Mouse (Mus musculus): ENCODE measurements around the gene BC049715. TPM values are rescaled to one million over a fixed set of nuclear protein-coding genes. Genes with fewer than 3 reads are reported as not detected.
A peak's percentile ranks its signal among the peaks of the same experiment; 100 is the strongest.

Gene BC049715
- polyA plus RNA-seq, 1 experiment from 2014 or later = 2.2 TPM

- no peak for ATAC-seq (ENCODE audit: insufficient number of reproducible peaks, insufficient read depth, low FRiP score, low TSS enrichment)
- WGBS = 34% methylated on average over 4 of the region's 4 CpGs
- Histone ChIP-seq H3K4me1 (peaks cover 7% of the 10 kb centered on the region; the same call in 1 of the 2 replicates), H3K27me3 (no peaks in the 10 kb centered on the region), H3K36me3 (peaks cover 15% of the 10 kb centered on the region), H3K9ac (peak overlapping the region; percentile 38), H3K9me3 (no peaks in the 10 kb centered on the region), H3K4me2 (replicated peaks) (peak overlapping the region; percentile 51), H3K4me3 (peak overlapping the region; percentile 87), H3K27ac (peak overlapping the region; percentile 79)
These were observed 1.3 kb downstream of the BC049715 start for GRCm38 (mm10) chr6:136828681-136829080.

GRCm38 (mm10) chr6:136831712-136832111 is 4.3 kb downstream of the BC049715 start:
- Histone ChIP-seq H3K27me3 (no peaks in the 10 kb centered on the region), H3K4me3 (no peak overlapping the region), H3K4me2 (replicated peaks) (no peak overlapping the region), H3K9me3 (no peaks in the 10 kb centered on the region), H3K36me3 (no peaks in the 10 kb centered on the region), H3K27ac (no peak overlapping the region), H3K4me1 (0 out of 2 replicates have a peak, but pooled peaks cover 4% of the 10 kb centered on the region), H3K9ac (no peak overlapping the region)
- 67% methylated on average over 5 of the region's 5 CpGs for WGBS
- no peak for ATAC-seq (ENCODE audit: insufficient number of reproducible peaks, insufficient read depth, low FRiP score, low TSS enrichment)

GRCm38 (mm10) chr6:136835352-136835751 is 7.9 kb downstream of the BC049715 start, which contains the start of gene Smco3:
Gene Smco3, minus strand, starts transcription at chr6:136835452.
- ATAC-seq (ENCODE audit: insufficient number of reproducible peaks, insufficient read depth, low FRiP score, low TSS enrichment) = no peak
- no peak within 1 kb of the TSS for H3K4me2 ChIP-seq (replicated peaks)
- H3K4me3 ChIP-seq = no peak within 1 kb of the TSS
- H3K36me3 ChIP-seq = no peaks in the 10 kb centered on the region
- no peaks in the 10 kb centered on the region for H3K27me3 ChIP-seq
- WGBS = 43% methylated on average over 4 of the region's 4 CpGs
- H3K27ac ChIP-seq = no peak within 1 kb of the TSS
- H3K4me1 ChIP-seq = no peaks in the 10 kb centered on the region
- H3K9me3 ChIP-seq = no peaks in the 10 kb centered on the region
- no peak within 1 kb of the TSS for H3K9ac ChIP-seq

GRCm38 (mm10) chr6:136837323-136837722 is 9.9 kb downstream of the BC049715 start:
- Histone ChIP-seq H3K4me2 (replicated peaks) (no peak overlapping the region), H3K36me3 (no peaks in the 10 kb centered on the region), H3K27ac (no peak overlapping the region), H3K9ac (no peak overlapping the region), H3K9me3 (no peaks in the 10 kb centered on the region), H3K4me3 (no peak overlapping the region), H3K4me1 (no peaks in the 10 kb centered on the region), H3K27me3 (no peaks in the 10 kb centered on the region)
- no peak for ATAC-seq (ENCODE audit: insufficient number of reproducible peaks, insufficient read depth, low FRiP score, low TSS enrichment)
- 77% methylated on average over 3 of the region's 3 CpGs for WGBS

- ATAC-seq (ENCODE audit: insufficient number of reproducible peaks, insufficient read depth, low FRiP score, low TSS enrichment) = no peak
- Histone ChIP-seq H3K4me1 (no peaks in the 10 kb centered on the region), H3K27ac (no peak overlapping the region), H3K9ac (no peak overlapping the region), H3K4me2 (replicated peaks) (no peak overlapping the region), H3K36me3 (no peaks in the 10 kb centered on the region), H3K27me3 (no peaks in the 10 kb centered on the region), H3K9me3 (no peaks in the 10 kb centered on the region), H3K4me3 (no peak overlapping the region)
- 37% methylated on average over 2 of the region's 2 CpGs for WGBS
These were observed 17.5 kb downstream of the BC049715 start for GRCm38 (mm10) chr6:136844903-136845302.

- H3K36me3 ChIP-seq = no peaks in the 10 kb centered on the region
- no peak for ATAC-seq (ENCODE audit: insufficient number of reproducible peaks, insufficient read depth, low FRiP score, low TSS enrichment)
- no peaks in the 10 kb centered on the region for H3K4me1 ChIP-seq
- H3K27ac ChIP-seq = no peak overlapping the region
- H3K9me3 ChIP-seq = no peaks in the 10 kb centered on the region
- H3K4me2 ChIP-seq (replicated peaks) = no peak overlapping the region
- no peak overlapping the region for H3K4me3 ChIP-seq
- WGBS = 60% methylated on average over 5 of the region's 5 CpGs
- H3K27me3 ChIP-seq = no peaks in the 10 kb centered on the region
- no peak overlapping the region for H3K9ac ChIP-seq
These were observed 18.5 kb downstream of the BC049715 start for GRCm38 (mm10) chr6:136845706-136846480.

- Histone ChIP-seq H3K27ac (no peak overlapping the region), H3K4me2 (replicated peaks) (no peak overlapping the region), H3K4me1 (no peaks in the 10 kb centered on the region), H3K9ac (no peak overlapping the region), H3K36me3 (no peaks in the 10 kb centered on the region), H3K9me3 (no peaks in the 10 kb centered on the region), H3K27me3 (no peaks in the 10 kb centered on the region), H3K4me3 (no peak overlapping the region)
- 97% methylated on average over 3 of the region's 3 CpGs for WGBS
- ATAC-seq (ENCODE audit: insufficient number of reproducible peaks, insufficient read depth, low FRiP score, low TSS enrichment) = no peak
These were observed 19.8 kb downstream of the BC049715 start for GRCm38 (mm10) chr6:136847267-136847666.

GRCm38 (mm10) chr6:136847790-136848189 is 20.4 kb downstream of the BC049715 start:
- no peak overlapping the region for H3K4me2 ChIP-seq (replicated peaks)
- WGBS = 39% methylated on average over 2 of the region's 2 CpGs
- no peak for ATAC-seq (ENCODE audit: insufficient number of reproducible peaks, insufficient read depth, low FRiP score, low TSS enrichment)
- no peak overlapping the region for H3K4me3 ChIP-seq
- no peak overlapping the region for H3K27ac ChIP-seq
- peaks cover 4% of the 10 kb centered on the region for H3K4me1 ChIP-seq
- H3K9me3 ChIP-seq = no peaks in the 10 kb centered on the region
- H3K36me3 ChIP-seq = no peaks in the 10 kb centered on the region
- H3K9ac ChIP-seq = no peak overlapping the region
- no peaks in the 10 kb centered on the region for H3K27me3 ChIP-seq

- H3K36me3 ChIP-seq = no peaks in the 10 kb centered on the region
- no peak for ATAC-seq (ENCODE audit: insufficient number of reproducible peaks, insufficient read depth, low FRiP score, low TSS enrichment)
- H3K27me3 ChIP-seq = no peaks in the 10 kb centered on the region
- 89% methylated on average over 8 of the region's 8 CpGs for WGBS
- H3K9ac ChIP-seq = no peak overlapping the region
- H3K27ac ChIP-seq = no peak overlapping the region
- H3K4me1 ChIP-seq = peaks cover 8% of the 10 kb centered on the region
- H3K9me3 ChIP-seq = no peaks in the 10 kb centered on the region
- no peak overlapping the region for H3K4me3 ChIP-seq
- H3K4me2 ChIP-seq (replicated peaks) = no peak overlapping the region
These were observed 21.0 kb downstream of the BC049715 start for GRCm38 (mm10) chr6:136848399-136848798.

- 83% methylated on average over 5 of the region's 5 CpGs for WGBS
- H3K4me2 ChIP-seq (replicated peaks) = no peak overlapping the region
These were observed 21.5 kb downstream of the BC049715 start for GRCm38 (mm10) chr6:136848971-136849370.

GRCm38 (mm10) chr6:136850267-136850666 is 22.8 kb downstream of the BC049715 start:
- Histone ChIP-seq H3K36me3 (no peaks in the 10 kb centered on the region), H3K4me1 (peaks cover 8% of the 10 kb centered on the region), H3K27me3 (no peaks in the 10 kb centered on the region), H3K9ac (no peak overlapping the region), H3K4me2 (replicated peaks) (no peak overlapping the region), H3K4me3 (no peak overlapping the region), H3K9me3 (no peaks in the 10 kb centered on the region), H3K27ac (no peak overlapping the region)
- ATAC-seq (ENCODE audit: insufficient number of reproducible peaks, insufficient read depth, low FRiP score, low TSS enrichment) = no peak
- 67% methylated on average over 6 of the region's 6 CpGs for WGBS

More at GRCm38 (mm10) chr6:136848971-136849370, 21.5 kb downstream of the BC049715 start:
- no peak for ATAC-seq (ENCODE audit: insufficient number of reproducible peaks, insufficient read depth, low FRiP score, low TSS enrichment)
- no peaks in the 10 kb centered on the region for H3K9me3 ChIP-seq
- no peak overlapping the region for H3K4me3 ChIP-seq
- H3K27me3 ChIP-seq = no peaks in the 10 kb centered on the region
- no peak overlapping the region for H3K9ac ChIP-seq
- no peak overlapping the region for H3K27ac ChIP-seq
- H3K4me1 ChIP-seq = peaks cover 8% of the 10 kb centered on the region
- no peaks in the 10 kb centered on the region for H3K36me3 ChIP-seq

GRCm38 (mm10) chr6:136852348-136852747 is 24.9 kb downstream of the BC049715 start:
- no peak for ATAC-seq (ENCODE audit: insufficient number of reproducible peaks, insufficient read depth, low FRiP score, low TSS enrichment)
- 69% methylated on average over 4 of the region's 4 CpGs for WGBS
- peak overlapping the region; percentile 64 for H3K27ac ChIP-seq

More at GRCm38 (mm10) chr6:136852348-136852747, 24.9 kb downstream of the BC049715 start:
- Histone ChIP-seq H3K9me3 (no peaks in the 10 kb centered on the region), H3K4me1 (peaks cover 18% of the 10 kb centered on the region), H3K27me3 (no peaks in the 10 kb centered on the region), H3K9ac (no peak overlapping the region), H3K4me2 (replicated peaks) (no peak overlapping the region), H3K36me3 (no peaks in the 10 kb centered on the region), H3K4me3 (no peak overlapping the region)
